Mouse (Mus musculus): ENCODE data around the gene A3galt2. TPM values are rescaled to one million over a fixed set of nuclear protein-coding genes. Genes with fewer than 3 reads are reported as not detected.
A peak's percentile ranks its signal among the peaks of the same experiment; 100 is the strongest.

Gene A3galt2
- 0.40 TPM in 1 of 2 replicates, not detected in the other for polyA plus RNA-seq (2011; ENCODE audit: insufficient read length, low read depth, missing spikeins)

- Histone ChIP-seq H3K4me1 (ENCODE audit: control insufficient read depth, insufficient read depth, low read length) (no peaks in the 10 kb centered on the region; the same call in 1 of the 2 replicates), H3K27ac (ENCODE audit: insufficient read depth, low read length) (no peak within 1 kb of the TSS), H3K4me3 (ENCODE audit: insufficient read depth, low read length) (no peak within 1 kb of the TSS)
- no peak for TF ChIP-seq POLR2A (IDR thresholded peaks at IDR 0.05; ENCODE audit: low read depth, low read length)
- TF ChIP-seq CTCF (IDR thresholded peaks at IDR 0.05; ENCODE audit: borderline replicate concordance, insufficient read depth, low read length) = no peak
These were observed at the start of gene A3galt2 for GRCm38 (mm10) chr4:128755064-128755463. Gene A3galt2, plus strand, starts transcription at chr4:128755364.

DNA sequence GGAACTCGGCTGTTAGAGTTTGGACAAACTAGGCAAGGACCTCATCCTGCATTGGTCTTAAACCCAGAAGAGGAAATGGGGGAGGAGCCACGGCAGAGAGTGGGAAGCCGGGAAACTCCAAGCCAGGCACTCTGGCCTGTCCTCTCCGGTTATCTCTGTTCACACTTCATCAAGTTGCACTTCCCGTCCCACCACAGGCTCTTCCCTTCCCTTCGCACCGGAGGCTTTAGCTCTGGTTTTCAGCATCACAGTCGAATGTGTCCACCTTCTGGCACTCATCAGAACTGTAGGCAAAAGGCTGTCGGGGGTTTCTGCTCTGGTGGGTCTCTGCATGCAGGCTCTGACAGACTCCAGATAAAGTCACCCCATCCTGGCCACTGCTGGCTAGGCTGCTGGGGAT is 48.5 kb upstream of the A3galt2 start:
- Histone ChIP-seq H3K27ac (ENCODE audit: insufficient read depth, low read length) (no peak overlapping the region), H3K4me1 (ENCODE audit: control insufficient read depth, insufficient read depth, low read length) (no peaks in the 10 kb centered on the region), H3K4me3 (ENCODE audit: insufficient read depth, low read length) (no peak overlapping the region)
- TF ChIP-seq CTCF (IDR thresholded peaks at IDR 0.05; ENCODE audit: borderline replicate concordance, insufficient read depth, low read length) (peak; percentile 49; the same call in 1 of the 2 replicates), POLR2A (IDR thresholded peaks at IDR 0.05; ENCODE audit: low read depth, low read length) (no peak)

- H3K27ac ChIP-seq (ENCODE audit: insufficient read depth, low read length) = no peak overlapping the region
- TF ChIP-seq POLR2A (IDR thresholded peaks at IDR 0.05; ENCODE audit: low read depth, low read length) (no peak), CTCF (IDR thresholded peaks at IDR 0.05; ENCODE audit: borderline replicate concordance, insufficient read depth, low read length) (no peak)
- H3K4me3 ChIP-seq (ENCODE audit: insufficient read depth, low read length) = no peak overlapping the region
- no peaks in the 10 kb centered on the region for H3K4me1 ChIP-seq (ENCODE audit: control insufficient read depth, insufficient read depth, low read length)
These were observed 47.8 kb upstream of the A3galt2 start for GRCm38 (mm10) chr4:128707384-128707783.

DNA sequence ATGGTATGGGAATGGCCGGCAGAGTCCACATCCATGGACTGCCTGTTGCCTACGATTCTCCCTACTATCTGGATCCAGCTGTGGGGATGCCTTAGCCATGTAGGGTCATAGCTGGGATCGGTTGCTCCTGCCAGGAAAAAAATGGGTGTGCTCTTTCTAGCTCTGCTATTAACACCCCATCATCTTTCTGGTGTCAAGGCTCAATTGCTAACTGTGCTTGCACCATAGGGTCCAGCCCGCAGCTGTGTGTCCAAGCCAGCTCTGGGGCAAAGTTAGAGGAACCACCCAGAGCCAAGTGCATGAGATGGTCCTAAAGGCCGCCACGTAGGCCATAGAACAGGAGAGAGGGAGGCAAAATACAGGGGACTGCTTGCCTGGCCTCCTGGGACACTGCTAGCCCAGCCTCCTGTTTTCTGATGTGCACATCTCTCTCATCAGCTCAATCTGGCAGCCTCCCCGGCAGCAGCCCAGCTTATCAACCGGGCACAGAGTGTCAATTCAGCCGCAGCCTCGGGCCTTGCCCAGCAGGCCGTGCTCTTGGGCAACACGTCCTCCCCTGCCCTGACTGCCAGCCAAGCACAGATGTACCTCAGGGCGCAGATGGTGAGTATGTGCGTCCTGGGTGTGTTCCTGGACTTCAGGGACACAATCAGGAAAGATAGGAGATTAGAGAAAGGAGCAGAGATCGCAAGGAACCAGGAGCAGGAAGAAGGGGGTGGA is 45.9 kb upstream of the A3galt2 start:
- no peak overlapping the region for H3K27ac ChIP-seq (ENCODE audit: insufficient read depth, low read length)
- no peaks in the 10 kb centered on the region for H3K4me1 ChIP-seq (ENCODE audit: control insufficient read depth, insufficient read depth, low read length)
- TF ChIP-seq POLR2A (IDR thresholded peaks at IDR 0.05; ENCODE audit: low read depth, low read length) (no peak), CTCF (IDR thresholded peaks at IDR 0.05; ENCODE audit: borderline replicate concordance, insufficient read depth, low read length) (no peak)
- no peak overlapping the region for H3K4me3 ChIP-seq (ENCODE audit: insufficient read depth, low read length)

GRCm38 (mm10) chr4:128709781-128710166 is 45.4 kb upstream of the A3galt2 start:
- Histone ChIP-seq H3K27ac (ENCODE audit: insufficient read depth, low read length) (no peak overlapping the region), H3K4me3 (ENCODE audit: insufficient read depth, low read length) (no peak overlapping the region), H3K4me1 (ENCODE audit: control insufficient read depth, insufficient read depth, low read length) (no peaks in the 10 kb centered on the region)
- no peak for TF ChIP-seq POLR2A (IDR thresholded peaks at IDR 0.05; ENCODE audit: low read depth, low read length)

DNA sequence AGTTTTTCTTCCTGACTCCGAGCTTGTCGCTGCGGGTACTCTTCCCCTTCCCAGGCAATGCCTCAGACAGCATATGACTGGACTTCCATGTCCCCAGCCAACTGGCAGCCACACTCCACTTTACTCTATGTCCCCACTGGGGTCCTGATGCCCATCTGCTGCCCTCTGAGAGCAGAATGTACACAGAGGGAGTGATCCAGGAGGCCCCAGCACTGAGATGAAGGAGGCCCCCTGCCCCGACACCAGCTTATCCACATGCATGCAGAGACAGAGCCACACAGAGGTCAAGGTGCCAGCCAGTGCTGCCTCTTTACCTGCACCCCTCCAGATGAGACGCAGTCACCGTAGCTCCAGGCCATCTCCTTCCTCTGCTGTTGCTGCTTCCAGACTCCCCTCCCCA is 44.9 kb upstream of the A3galt2 start:
- H3K4me3 ChIP-seq (ENCODE audit: insufficient read depth, low read length) = no peak overlapping the region
- no peak for TF ChIP-seq POLR2A (IDR thresholded peaks at IDR 0.05; ENCODE audit: low read depth, low read length)
- TF ChIP-seq CTCF (IDR thresholded peaks at IDR 0.05; ENCODE audit: borderline replicate concordance, insufficient read depth, low read length) = no peak
- H3K27ac ChIP-seq (ENCODE audit: insufficient read depth, low read length) = no peak overlapping the region
- H3K4me1 ChIP-seq (ENCODE audit: control insufficient read depth, insufficient read depth, low read length) = no peaks in the 10 kb centered on the region

DNA sequence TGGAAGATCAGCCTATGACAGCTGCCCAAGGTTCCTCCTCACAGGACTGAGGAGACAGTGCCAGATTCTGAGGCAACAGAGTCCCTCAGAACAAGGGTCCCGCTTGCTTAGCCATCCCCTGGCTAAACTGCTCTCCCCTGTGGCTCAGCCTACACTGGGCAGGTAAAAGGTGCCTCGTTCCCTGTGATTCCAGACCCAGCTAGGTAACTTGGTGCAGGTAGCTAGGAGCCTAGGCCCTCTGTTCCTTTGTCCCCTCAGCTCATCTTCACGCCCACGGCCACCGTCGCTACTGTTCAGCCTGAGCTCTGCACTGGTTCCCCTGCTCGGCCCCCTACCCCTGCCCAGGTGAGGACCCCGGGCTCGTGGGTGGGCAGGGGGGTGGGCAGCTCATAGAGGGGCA is 44.4 kb upstream of the A3galt2 start:
- Histone ChIP-seq H3K4me3 (ENCODE audit: insufficient read depth, low read length) (no peak overlapping the region), H3K4me1 (ENCODE audit: control insufficient read depth, insufficient read depth, low read length) (0 out of 2 replicates have a peak, but pooled peaks cover 2% of the 10 kb centered on the region), H3K27ac (ENCODE audit: insufficient read depth, low read length) (no peak overlapping the region)
- no peak for TF ChIP-seq CTCF (IDR thresholded peaks at IDR 0.05; ENCODE audit: borderline replicate concordance, insufficient read depth, low read length)
- no peak for TF ChIP-seq POLR2A (IDR thresholded peaks at IDR 0.05; ENCODE audit: low read depth, low read length)

DNA sequence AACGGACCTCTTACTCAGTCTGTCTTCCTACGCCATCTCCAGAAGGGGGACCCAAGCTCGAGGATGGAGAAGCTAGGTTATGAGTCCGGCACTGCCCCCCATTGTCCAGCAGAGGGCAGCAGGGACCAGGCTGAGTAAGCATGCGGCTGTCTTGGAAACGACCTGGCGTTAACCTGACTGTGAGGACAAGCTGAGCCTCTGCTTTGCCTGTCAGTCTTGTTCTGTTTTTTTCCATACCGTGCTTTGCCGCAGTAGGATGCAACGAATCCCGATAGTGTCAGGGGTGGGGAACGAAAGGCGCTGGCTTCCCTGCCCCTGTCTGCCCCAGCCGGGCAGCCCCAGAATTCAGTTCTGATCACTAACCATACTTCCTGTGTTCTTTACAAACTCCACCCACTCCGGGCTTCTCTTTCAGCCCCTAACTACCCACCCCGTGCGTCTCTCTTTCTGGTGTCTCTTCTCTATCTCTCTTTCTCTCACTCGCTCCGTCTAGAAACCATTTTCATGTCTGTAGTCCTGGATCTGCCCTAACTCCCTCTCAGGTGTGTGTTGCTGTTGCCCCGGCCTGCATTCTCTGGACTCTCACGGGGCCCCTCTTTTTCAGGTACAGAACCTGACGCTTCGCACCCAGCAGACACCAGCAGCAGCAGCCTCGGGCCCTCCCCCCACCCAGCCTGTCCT is 43.6 kb upstream of the A3galt2 start:
- H3K27ac ChIP-seq (ENCODE audit: insufficient read depth, low read length) = peak overlapping the region; percentile 87
- 0 out of 2 replicates have a peak, but pooled peaks cover 4% of the 10 kb centered on the region for H3K4me1 ChIP-seq (ENCODE audit: control insufficient read depth, insufficient read depth, low read length)
- TF ChIP-seq POLR2A (IDR thresholded peaks at IDR 0.05; ENCODE audit: low read depth, low read length) = no peak; the same call in 1 of the 2 replicates
- TF ChIP-seq CTCF (IDR thresholded peaks at IDR 0.05; ENCODE audit: borderline replicate concordance, insufficient read depth, low read length) = peak; percentile 99
- H3K4me3 ChIP-seq (ENCODE audit: insufficient read depth, low read length) = peak overlapping the region; percentile 1

GRCm38 (mm10) chr4:128712136-128712655 is 43.0 kb upstream of the A3galt2 start:
- H3K4me1 ChIP-seq (ENCODE audit: control insufficient read depth, insufficient read depth, low read length) = 0 out of 2 replicates have a peak, but pooled peaks cover 4% of the 10 kb centered on the region
- H3K27ac ChIP-seq (ENCODE audit: insufficient read depth, low read length) = peak overlapping the region; percentile 87
- peak overlapping the region; percentile 1 for H3K4me3 ChIP-seq (ENCODE audit: insufficient read depth, low read length)
- TF ChIP-seq CTCF (IDR thresholded peaks at IDR 0.05; ENCODE audit: borderline replicate concordance, insufficient read depth, low read length) (no peak), POLR2A (IDR thresholded peaks at IDR 0.05; ENCODE audit: low read depth, low read length) (no peak)

- no peak overlapping the region for H3K4me3 ChIP-seq (ENCODE audit: insufficient read depth, low read length)
- no peak for TF ChIP-seq CTCF (IDR thresholded peaks at IDR 0.05; ENCODE audit: borderline replicate concordance, insufficient read depth, low read length)
- TF ChIP-seq POLR2A (IDR thresholded peaks at IDR 0.05; ENCODE audit: low read depth, low read length) = no peak
- H3K4me1 ChIP-seq (ENCODE audit: control insufficient read depth, insufficient read depth, low read length) = 0 out of 2 replicates have a peak, but pooled peaks cover 4% of the 10 kb centered on the region
- peak overlapping the region; percentile 87 for H3K27ac ChIP-seq (ENCODE audit: insufficient read depth, low read length)
These were observed 42.2 kb upstream of the A3galt2 start for GRCm38 (mm10) chr4:128712941-128713340.
